Mouse (Mus musculus) heart, postnatal 0 days (tissue): ENCODE results near the gene Nrp1.

Source experiments
- CTCF ChIP-seq: IDR thresholded peaks from 2 replicates; pipeline ENCODE4 v1.5.1; 2016; ENCODE audit warnings: antibody characterized with exemption, control low read depth, low read depth
- EP300 ChIP-seq: IDR thresholded peaks from 2 replicates; pipeline ENCODE4 v1.6.1; 2016; ENCODE audit warnings: antibody characterized with exemption, low read depth

DNA sequence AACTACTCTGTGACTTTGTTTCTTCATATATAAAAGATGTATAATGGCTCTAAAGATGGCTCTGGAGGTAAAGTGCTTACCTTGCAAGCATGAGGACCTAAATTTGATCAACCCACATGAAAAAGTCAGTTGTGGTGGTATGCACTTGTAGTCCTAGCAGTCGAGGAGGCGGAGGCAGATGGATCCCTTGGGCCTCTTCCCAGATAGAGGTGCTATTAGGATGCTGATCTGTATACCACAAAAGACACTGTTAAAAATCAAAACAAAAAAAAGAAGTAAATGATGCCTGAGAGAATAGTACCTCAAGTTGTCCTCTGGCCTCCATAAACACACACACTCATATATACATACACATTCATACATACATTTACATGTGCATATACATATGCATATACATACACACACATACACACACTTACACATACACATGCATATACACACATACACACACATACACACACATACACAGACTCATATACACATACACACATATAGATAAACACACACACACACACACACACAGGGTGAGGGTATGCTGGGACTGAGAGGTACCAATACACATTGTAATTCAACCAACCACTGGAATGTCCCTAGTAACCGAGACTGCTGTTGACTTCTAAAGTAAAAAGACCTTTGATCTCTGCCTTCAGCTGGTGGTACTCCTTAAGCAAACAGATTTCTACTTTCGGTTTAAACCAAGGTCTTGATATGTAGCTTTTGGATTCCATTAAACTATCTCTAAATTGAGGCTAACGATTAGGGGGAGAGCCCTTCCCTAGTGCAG is 115.2 kb downstream of the Nrp1 start:
- TF ChIP-seq CTCF (no peak), EP300 (no peak)
